Mouse (Mus musculus): ENCODE measurements around the gene Cep170b. TPM values are rescaled to one million over a fixed set of nuclear protein-coding genes. Genes with fewer than 3 reads are reported as not detected.

The Cep170b gene
- polyA plus RNA-seq (2015; fragmentation: Nextera tagmentation; extraction: Ambion mirVana), result 19.8 and 21.9 TPM in 2 replicates

GRCm38 (mm10) chr12:112720216-112720615 lies at the start of gene Cep170b:
TSS of gene Cep170b (plus strand) at chr12:112720455.
- H3K36me3 ChIP-seq (ENCODE audit: control insufficient read depth, insufficient read depth, low read length), result no peaks in the 10 kb centered on the region
- no peaks in the 10 kb centered on the region for H3K27me3 ChIP-seq (ENCODE audit: control insufficient read depth, insufficient read depth, low read length)
- H3K4me3 ChIP-seq (replicated peaks; ENCODE audit: low read length), result peak within 1 kb of the TSS; percentile 73
- peak within 1 kb of the TSS; percentile 93 for H3K27ac ChIP-seq (ENCODE audit: low read length)
- H3K9ac ChIP-seq (ENCODE audit: low read length), result peak within 1 kb of the TSS; percentile 90
- 50% methylated on average over 6 of the region's 6 CpGs for WGBS
- ATAC-seq (ENCODE audit: insufficient read depth, low FRiP score), result no peak
- peaks cover 18% of the 10 kb centered on the region for H3K4me1 ChIP-seq (ENCODE audit: control insufficient read depth, insufficient read depth, low read length)
- peak within 1 kb of the TSS; percentile 85 for H3K4me2 ChIP-seq (ENCODE audit: low read depth, low read length)
- no peaks in the 10 kb centered on the region for H3K9me3 ChIP-seq (replicated peaks; ENCODE audit: control insufficient read depth, low read length)

GRCm38 (mm10) chr12:112670718-112671393 lies 49.4 kb upstream of the Cep170b start:
- no peaks in the 10 kb centered on the region for H3K27me3 ChIP-seq (ENCODE audit: control insufficient read depth, insufficient read depth, low read length)
- peak overlapping the region; percentile 99 for H3K27ac ChIP-seq (ENCODE audit: low read length)
- H3K4me2 ChIP-seq (ENCODE audit: low read depth, low read length), result peak overlapping the region; percentile 96
- no peak for ATAC-seq (ENCODE audit: insufficient read depth, low FRiP score)
- peaks cover 19% of the 10 kb centered on the region; the same call in 1 of the 2 replicates for H3K36me3 ChIP-seq (ENCODE audit: control insufficient read depth, insufficient read depth, low read length)
- no peaks in the 10 kb centered on the region for H3K9me3 ChIP-seq (replicated peaks; ENCODE audit: control insufficient read depth, low read length)
- 31% methylated on average over 9 of the region's 9 CpGs for WGBS
- peaks cover 68% of the 10 kb centered on the region for H3K4me1 ChIP-seq (ENCODE audit: control insufficient read depth, insufficient read depth, low read length)
- peak overlapping the region; percentile 100 for H3K9ac ChIP-seq (ENCODE audit: low read length)
- peak overlapping the region; percentile 16; the same call in 1 of the 2 replicates for H3K4me3 ChIP-seq (replicated peaks; ENCODE audit: low read length)

- peaks cover 19% of the 10 kb centered on the region; the same call in 1 of the 2 replicates for H3K36me3 ChIP-seq (ENCODE audit: control insufficient read depth, insufficient read depth, low read length)
- H3K27ac ChIP-seq (ENCODE audit: low read length), result peak overlapping the region; percentile 99
- ATAC-seq (ENCODE audit: insufficient read depth, low FRiP score), result no peak
- peak overlapping the region; percentile 96 for H3K4me3 ChIP-seq (replicated peaks; ENCODE audit: low read length)
- no peaks in the 10 kb centered on the region for H3K9me3 ChIP-seq (replicated peaks; ENCODE audit: control insufficient read depth, low read length)
- peaks cover 60% of the 10 kb centered on the region for H3K4me1 ChIP-seq (ENCODE audit: control insufficient read depth, insufficient read depth, low read length)
- 74% methylated on average over 7 of the region's 7 CpGs for WGBS
- no peaks in the 10 kb centered on the region for H3K27me3 ChIP-seq (ENCODE audit: control insufficient read depth, insufficient read depth, low read length)
- peak overlapping the region; percentile 100 for H3K9ac ChIP-seq (ENCODE audit: low read length)
- H3K4me2 ChIP-seq (ENCODE audit: low read depth, low read length), result peak overlapping the region; percentile 96
Observed at GRCm38 (mm10) chr12:112671891-112672290, 48.4 kb upstream of the Cep170b start.

- Histone ChIP-seq H3K27me3 (ENCODE audit: control insufficient read depth, insufficient read depth, low read length) (no peaks in the 10 kb centered on the region), H3K4me3 (replicated peaks; ENCODE audit: low read length) (peak overlapping the region; percentile 96), H3K4me2 (ENCODE audit: low read depth, low read length) (peak overlapping the region; percentile 96), H3K4me1 (ENCODE audit: control insufficient read depth, insufficient read depth, low read length) (peaks cover 63% of the 10 kb centered on the region), H3K36me3 (ENCODE audit: control insufficient read depth, insufficient read depth, low read length) (peaks cover 18% of the 10 kb centered on the region; the same call in 1 of the 2 replicates), H3K27ac (ENCODE audit: low read length) (peak overlapping the region; percentile 99), H3K9ac (ENCODE audit: low read length) (peak overlapping the region; percentile 100), H3K9me3 (replicated peaks; ENCODE audit: control insufficient read depth, low read length) (no peaks in the 10 kb centered on the region)
- WGBS, result 2% methylated on average over 21 of the region's 21 CpGs
- no peak for ATAC-seq (ENCODE audit: insufficient read depth, low FRiP score)
Observed at GRCm38 (mm10) chr12:112672744-112673575, 47.3 kb upstream of the Cep170b start.

- Histone ChIP-seq H3K9me3 (replicated peaks; ENCODE audit: control insufficient read depth, low read length) (no peaks in the 10 kb centered on the region), H3K4me2 (ENCODE audit: low read depth, low read length) (peak overlapping the region; percentile 96), H3K4me3 (replicated peaks; ENCODE audit: low read length) (peak overlapping the region; percentile 96), H3K4me1 (ENCODE audit: control insufficient read depth, insufficient read depth, low read length) (peaks cover 60% of the 10 kb centered on the region), H3K27ac (ENCODE audit: low read length) (peak overlapping the region; percentile 99), H3K36me3 (ENCODE audit: control insufficient read depth, insufficient read depth, low read length) (peaks cover 11% of the 10 kb centered on the region; the same call in 1 of the 2 replicates), H3K9ac (ENCODE audit: low read length) (peak overlapping the region; percentile 100), H3K27me3 (ENCODE audit: control insufficient read depth, insufficient read depth, low read length) (no peaks in the 10 kb centered on the region)
- ATAC-seq (ENCODE audit: insufficient read depth, low FRiP score), result peak; percentile 8; the same call in 1 of the 2 replicates
- WGBS, result under 1% methylated on average over 47 of the region's 68 CpGs
Observed at GRCm38 (mm10) chr12:112673576-112674091, 46.6 kb upstream of the Cep170b start.

GRCm38 (mm10) chr12:112674132-112675011 lies 45.9 kb upstream of the Cep170b start, which contains the start of gene Akt1:
TSS of gene Akt1 (minus strand) at chr12:112674884.
- Histone ChIP-seq H3K27ac (ENCODE audit: low read length) (peak within 1 kb of the TSS; percentile 99), H3K27me3 (ENCODE audit: control insufficient read depth, insufficient read depth, low read length) (no peaks in the 10 kb centered on the region), H3K4me2 (ENCODE audit: low read depth, low read length) (peak within 1 kb of the TSS; percentile 96), H3K36me3 (ENCODE audit: control insufficient read depth, insufficient read depth, low read length) (peaks cover 7% of the 10 kb centered on the region; the same call in 1 of the 2 replicates), H3K4me3 (replicated peaks; ENCODE audit: low read length) (peak within 1 kb of the TSS; percentile 96), H3K4me1 (ENCODE audit: control insufficient read depth, insufficient read depth, low read length) (peaks cover 56% of the 10 kb centered on the region), H3K9me3 (replicated peaks; ENCODE audit: control insufficient read depth, low read length) (no peaks in the 10 kb centered on the region), H3K9ac (ENCODE audit: low read length) (peak within 1 kb of the TSS; percentile 100)
- ATAC-seq (ENCODE audit: insufficient read depth, low FRiP score), result peak; percentile 59
- 1% methylated on average over 57 of the region's 70 CpGs for WGBS

- Histone ChIP-seq H3K36me3 (ENCODE audit: control insufficient read depth, insufficient read depth, low read length) (0 out of 2 replicates have a peak, but pooled peaks cover under 1% of the 10 kb centered on the region), H3K9me3 (replicated peaks; ENCODE audit: control insufficient read depth, low read length) (no peaks in the 10 kb centered on the region), H3K27ac (ENCODE audit: low read length) (peak overlapping the region; percentile 99), H3K4me1 (ENCODE audit: control insufficient read depth, insufficient read depth, low read length) (peaks cover 55% of the 10 kb centered on the region), H3K27me3 (ENCODE audit: control insufficient read depth, insufficient read depth, low read length) (peaks cover 7% of the 10 kb centered on the region), H3K4me2 (ENCODE audit: low read depth, low read length) (peak overlapping the region; percentile 96), H3K9ac (ENCODE audit: low read length) (peak overlapping the region; percentile 100), H3K4me3 (replicated peaks; ENCODE audit: low read length) (peak overlapping the region; percentile 96)
- WGBS, result 19% methylated on average over 18 of the region's 18 CpGs
- ATAC-seq (ENCODE audit: insufficient read depth, low FRiP score), result peak; percentile 30; the same call in 1 of the 2 replicates
Observed at GRCm38 (mm10) chr12:112675245-112676035, 44.8 kb upstream of the Cep170b start.
